Mouse (Mus musculus) lung, embryonic 14.5 days (tissue): Measurements from ENCODE around the gene Lysmd3. TPM values are rescaled to one million over a fixed set of nuclear protein-coding genes. Genes with fewer than 3 reads are reported as not detected.

Experiments
- ATAC-seq: fragments of 200-750 bp; cut with Nextera tagmentation; 2 replicates; pipeline ENCODE4 v1.8.0; 2017; ENCODE audit warnings: mild to moderate bottlenecking, moderate TSS enrichment, moderate library complexity; ENCODE audit not compliant: insufficient read depth
- DNase-seq: peaks from one replicate; pipeline ENCODE4 v3.0.0-alpha.2; 2015
- H3K27ac ChIP-seq: fragments of 300-500 bp; sonication (generic); 2 replicates; pipeline ENCODE4 v1.5.1; 2014; ENCODE audit warnings: low read depth, mild to moderate bottlenecking, moderate library complexity
- H3K27me3 ChIP-seq: fragments of 300-500 bp; sonication (generic); 2 replicates; pipeline ENCODE4 v1.6.1; 2014; ENCODE audit warnings: low read length, control low read depth; ENCODE audit not compliant: insufficient read depth
- H3K36me3 ChIP-seq: fragments of 300-500 bp; sonication (generic); 2 replicates; pipeline ENCODE4 v1.6.1; 2014; ENCODE audit warnings: control low read depth; ENCODE audit not compliant: insufficient read depth
- H3K4me1 ChIP-seq: fragments of 300-500 bp; sonication (generic); 2 replicates; pipeline ENCODE4 v1.6.1; 2014; ENCODE audit warnings: antibody characterized with exemption, control low read depth; ENCODE audit not compliant: insufficient read depth
- H3K4me2 ChIP-seq: fragments of 300-500 bp; sonication (generic); 2 replicates; pipeline ENCODE4 v1.6.1; 2014; ENCODE audit warnings: mild to moderate bottlenecking
- H3K4me3 ChIP-seq: fragments of 300-500 bp; sonication (generic); 2 replicates; pipeline ENCODE4 v1.5.1; 2014; ENCODE audit warnings: low read depth, low read length
- H3K9ac ChIP-seq: fragments of 300-500 bp; sonication (generic); 2 replicates; pipeline ENCODE4 v1.6.1; 2014
- H3K9me3 ChIP-seq: fragments of 300-500 bp; sonication (generic); 2 replicates; pipeline ENCODE4 v1.6.1; 2016; ENCODE audit warnings: low read depth, low read length, control low read depth
- CTCF ChIP-seq: IDR thresholded peaks from 2 replicates; pipeline ENCODE4 v1.5.1; 2016; ENCODE audit warnings: antibody characterized with exemption, low read depth
- WGBS: fragments of 180-500 bp; shearing (Covaris S2); extraction: QIAGEN DNeasy Blood & Tissue Kit; methylation state at CpG from one replicate; pipeline ENCODE4 v1.1.7; 2014; 5-methylcytosine and 5-hydroxymethylcytosine counted together
- polyA plus RNA-seq: library from polyadenylated mRNA; unstranded; fragments of >200 nt; fragmentation: Nextera tagmentation; extraction: Ambion mirVana; gene quantifications from 2 replicates; pipeline ENCODE4 v1.2.1, GENCODE M21; 2014

Lysmd3 gene
- polyA plus RNA-seq, 1 experiment from 2014 or later = 29.4 TPM

DNA sequence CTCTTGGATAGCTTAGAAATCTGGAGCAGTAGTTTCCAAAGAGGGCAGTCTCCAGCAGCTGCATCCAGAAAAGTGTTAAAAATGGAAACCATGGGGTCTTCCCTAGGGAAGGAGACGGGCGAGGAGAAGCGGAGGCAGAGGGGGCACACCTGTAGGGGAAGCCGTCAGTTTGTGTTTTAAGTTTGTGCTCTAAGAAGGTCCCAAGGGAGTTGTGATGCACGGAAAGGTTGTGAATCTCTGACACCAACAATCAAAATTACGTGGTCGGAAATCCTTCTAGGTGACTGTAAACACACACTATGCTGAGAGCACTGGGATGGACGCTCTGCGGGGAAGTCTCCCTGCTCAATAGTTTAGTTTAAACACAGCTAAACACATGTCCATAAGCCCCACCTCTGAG lies 46.2 kb downstream of the Lysmd3 start:
- Histone ChIP-seq H3K27me3 (no peaks in the 10 kb centered on the region), H3K9ac (no peak overlapping the region), H3K4me3 (no peak overlapping the region), H3K4me2 (no peak overlapping the region), H3K27ac (no peak overlapping the region), H3K9me3 (no peaks in the 10 kb centered on the region), H3K4me1 (no peaks in the 10 kb centered on the region), H3K36me3 (no peaks in the 10 kb centered on the region)
- WGBS = 69% methylated on average over 9 of the region's 9 CpGs
- no peak for ATAC-seq
- no peak for DNase-seq
- no peak for TF ChIP-seq CTCF

DNA sequence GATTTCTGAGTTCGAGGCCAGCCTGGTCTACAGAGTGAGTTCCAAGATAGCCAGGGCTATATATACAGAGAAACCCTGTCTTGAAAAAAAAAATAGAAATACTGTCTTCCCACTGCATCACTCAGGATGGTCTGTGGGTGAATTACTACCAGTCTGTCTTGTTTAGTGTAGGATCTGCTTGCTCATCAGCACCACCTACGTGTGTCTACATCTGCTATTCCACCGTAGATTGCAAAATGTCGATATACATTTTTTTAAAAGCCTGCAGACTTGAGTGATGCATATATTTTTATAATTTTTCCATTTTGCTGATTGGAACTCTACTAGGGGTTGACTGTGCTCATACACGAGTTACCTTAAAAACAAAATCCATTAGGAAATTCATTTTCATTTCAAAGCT lies 48.8 kb downstream of the Lysmd3 start:
- H3K27ac ChIP-seq = no peak overlapping the region
- no peaks in the 10 kb centered on the region for H3K36me3 ChIP-seq
- DNase-seq (no peak), ATAC-seq (no peak)
- no peak overlapping the region for H3K9ac ChIP-seq
- H3K9me3 ChIP-seq = no peaks in the 10 kb centered on the region
- no peaks in the 10 kb centered on the region for H3K27me3 ChIP-seq
- no peak overlapping the region for H3K4me3 ChIP-seq
- peaks cover 7% of the 10 kb centered on the region; the same call in 1 of the 2 replicates for H3K4me1 ChIP-seq
- no peak for TF ChIP-seq CTCF
- WGBS = 86% methylated on average over 5 of the region's 5 CpGs
- no peak overlapping the region for H3K4me2 ChIP-seq

DNA sequence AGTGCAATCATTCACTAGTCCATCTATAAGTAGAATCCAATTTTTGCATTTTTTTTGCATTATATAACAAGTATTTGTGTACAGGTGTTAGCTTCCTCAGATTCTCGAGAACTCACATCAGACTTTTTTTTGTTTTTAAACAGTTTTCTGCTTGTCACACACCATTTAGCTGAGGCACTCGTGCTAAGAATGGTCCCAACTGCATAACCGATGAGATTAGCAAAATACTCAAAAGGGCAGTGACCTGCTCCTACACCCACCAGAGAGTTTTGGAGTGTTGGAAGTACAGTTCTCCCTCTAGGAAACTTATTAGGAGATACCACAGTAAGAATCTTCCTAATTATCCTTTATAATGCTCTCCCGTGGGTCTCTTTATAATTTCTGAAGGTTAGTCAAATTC lies 52.3 kb downstream of the Lysmd3 start:
- Histone ChIP-seq H3K27me3 (no peaks in the 10 kb centered on the region), H3K9ac (peak overlapping the region; percentile 54), H3K36me3 (no peaks in the 10 kb centered on the region), H3K4me1 (peaks cover 7% of the 10 kb centered on the region; the same call in 1 of the 2 replicates), H3K27ac (no peak overlapping the region), H3K9me3 (no peaks in the 10 kb centered on the region), H3K4me2 (peak overlapping the region; percentile 100), H3K4me3 (peak overlapping the region; percentile 73)
- ATAC-seq (no peak), DNase-seq (no peak)
- 28% methylated on average over 4 of the region's 4 CpGs for WGBS
- no peak for TF ChIP-seq CTCF

DNA sequence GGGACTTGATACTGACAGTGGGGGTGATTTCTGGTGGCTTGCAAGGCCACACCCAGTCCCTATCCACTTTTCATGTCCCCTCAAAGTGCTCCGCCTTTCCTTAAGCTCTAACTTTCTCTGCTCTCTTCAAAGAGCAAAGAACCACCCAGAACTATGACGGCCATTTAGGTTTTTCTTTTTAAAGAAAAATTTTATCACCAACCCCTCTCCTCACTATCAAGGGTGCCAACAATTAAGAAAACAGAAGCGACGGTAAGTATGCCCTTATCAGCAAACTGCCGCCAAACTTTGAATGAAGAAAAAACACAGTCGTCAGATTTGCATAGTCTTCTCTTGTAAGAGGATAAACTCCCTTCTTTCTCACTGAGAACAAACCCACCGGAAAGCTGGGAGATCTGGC lies 52.8 kb downstream of the Lysmd3 start:
- Histone ChIP-seq H3K36me3 (no peaks in the 10 kb centered on the region), H3K27ac (no peak overlapping the region), H3K27me3 (no peaks in the 10 kb centered on the region), H3K4me3 (peak overlapping the region; percentile 73), H3K9ac (peak overlapping the region; percentile 54), H3K4me2 (peak overlapping the region; percentile 100), H3K9me3 (no peaks in the 10 kb centered on the region), H3K4me1 (peaks cover 7% of the 10 kb centered on the region; the same call in 1 of the 2 replicates)
- ATAC-seq (no peak), DNase-seq (no peak)
- TF ChIP-seq CTCF = no peak
- 1% methylated on average over 7 of the region's 7 CpGs for WGBS

DNA sequence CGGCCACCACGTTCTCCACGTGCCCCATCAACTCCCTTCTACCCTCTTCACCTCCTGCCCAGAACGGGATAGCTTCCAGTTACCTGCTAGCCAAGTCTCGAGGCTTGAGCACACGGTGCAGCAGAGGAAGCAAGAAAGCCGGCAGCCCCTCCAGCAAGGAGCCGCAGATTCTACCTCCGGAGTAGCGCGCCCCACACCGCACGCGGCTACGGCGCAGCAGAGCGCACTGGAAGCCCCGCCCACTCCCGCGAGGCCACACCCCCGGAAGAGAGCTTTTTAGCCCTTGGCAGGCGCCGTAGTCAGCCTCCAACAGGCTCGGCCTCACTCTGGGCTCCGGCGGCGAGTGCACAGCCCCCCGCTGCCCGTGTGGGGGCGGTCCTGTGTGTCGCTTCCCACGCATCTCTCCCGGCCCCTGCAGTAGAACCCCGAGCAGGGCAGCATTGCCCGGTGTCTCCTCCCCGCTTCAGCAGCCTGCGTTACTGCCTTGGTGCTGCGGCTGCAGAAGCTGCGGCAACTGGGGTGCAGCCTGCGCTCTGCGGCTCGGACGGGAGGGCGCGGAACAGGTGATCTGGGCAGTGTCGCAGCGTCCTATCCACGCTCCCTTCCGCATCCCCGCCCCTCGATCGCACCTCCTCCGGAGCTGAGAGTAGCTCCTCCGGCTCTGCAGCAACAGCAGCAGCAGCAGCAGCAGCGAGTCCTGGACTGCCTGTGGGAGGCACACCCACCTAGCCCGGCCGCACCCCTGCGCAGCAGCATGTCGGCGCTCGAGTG lies 53.5 kb downstream of the Lysmd3 start, which contains the start of the genes Polr3g and Mblac2:
Polr3g (minus strand) TSS at position 239 of the 771 bp plus-strand sequence.
Mblac2 (plus strand) TSS at position 567 of the 771 bp plus-strand sequence.
- Histone ChIP-seq H3K27ac (peak within 1 kb of the TSS; percentile 81), H3K36me3 (no peaks in the 10 kb centered on the region), H3K27me3 (no peaks in the 10 kb centered on the region), H3K9me3 (no peaks in the 10 kb centered on the region), H3K4me3 (peak within 1 kb of the TSS; percentile 73), H3K4me2 (peak within 1 kb of the TSS; percentile 100), H3K4me1 (peaks cover 7% of the 10 kb centered on the region; the same call in 1 of the 2 replicates), H3K9ac (peak within 1 kb of the TSS; percentile 55)
- ATAC-seq (peak; percentile 97), DNase-seq (peak; percentile 98)
- TF ChIP-seq CTCF = peak; percentile 9; the same call in 1 of the 2 replicates
- WGBS = under 1% methylated on average over 61 of the region's 61 CpGs

DNA sequence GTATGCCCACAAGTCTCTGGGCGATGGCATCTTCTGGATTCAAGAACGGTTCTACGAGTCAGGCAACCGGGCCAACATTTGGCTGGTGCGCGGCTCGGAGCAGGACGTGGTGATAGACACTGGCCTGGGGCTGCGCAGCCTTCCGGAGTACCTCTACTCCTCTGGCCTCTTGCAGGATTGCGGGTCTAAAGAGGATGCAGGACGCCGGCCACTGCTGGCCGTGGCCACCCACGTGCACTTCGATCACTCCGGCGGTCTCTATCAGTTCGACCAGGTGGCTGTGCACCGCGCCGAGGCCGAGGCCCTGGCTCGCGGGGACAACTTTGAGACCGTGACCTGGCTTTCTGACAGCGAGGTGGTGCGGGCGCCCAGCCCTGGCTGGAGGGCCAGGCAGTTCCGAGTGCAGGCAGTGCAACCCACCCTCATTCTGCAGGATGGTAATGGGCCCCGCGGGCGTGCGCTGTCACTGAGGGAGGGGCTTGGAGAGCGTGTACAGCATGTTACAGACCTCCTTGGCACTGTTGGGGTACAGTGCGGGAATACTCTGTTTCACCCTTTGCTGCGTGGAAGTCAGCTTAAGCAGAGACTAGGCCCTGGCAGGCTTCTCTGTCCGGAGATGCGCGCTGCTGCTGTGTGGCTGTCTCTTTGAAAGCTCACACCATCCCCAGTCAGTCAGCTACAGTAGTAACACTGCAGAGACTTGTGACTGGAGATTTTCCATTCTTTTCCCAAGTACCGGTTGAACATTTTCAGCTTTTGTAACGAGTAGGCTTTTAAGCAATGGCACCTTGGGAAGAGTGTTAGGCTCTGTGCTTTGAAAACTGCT lies 54.3 kb downstream of the Lysmd3 start:
- Histone ChIP-seq H3K4me3 (peak overlapping the region; percentile 73), H3K4me2 (peak overlapping the region; percentile 100), H3K27ac (peak overlapping the region; percentile 81), H3K4me1 (peaks cover 7% of the 10 kb centered on the region; the same call in 1 of the 2 replicates), H3K9ac (peak overlapping the region; percentile 55), H3K36me3 (no peaks in the 10 kb centered on the region), H3K9me3 (no peaks in the 10 kb centered on the region), H3K27me3 (no peaks in the 10 kb centered on the region)
- DNase-seq (peak; percentile 26), ATAC-seq (peak; percentile 18; the same call in 1 of the 2 replicates)
- TF ChIP-seq CTCF = no peak
- under 1% methylated on average over 42 of the region's 42 CpGs for WGBS

DNA sequence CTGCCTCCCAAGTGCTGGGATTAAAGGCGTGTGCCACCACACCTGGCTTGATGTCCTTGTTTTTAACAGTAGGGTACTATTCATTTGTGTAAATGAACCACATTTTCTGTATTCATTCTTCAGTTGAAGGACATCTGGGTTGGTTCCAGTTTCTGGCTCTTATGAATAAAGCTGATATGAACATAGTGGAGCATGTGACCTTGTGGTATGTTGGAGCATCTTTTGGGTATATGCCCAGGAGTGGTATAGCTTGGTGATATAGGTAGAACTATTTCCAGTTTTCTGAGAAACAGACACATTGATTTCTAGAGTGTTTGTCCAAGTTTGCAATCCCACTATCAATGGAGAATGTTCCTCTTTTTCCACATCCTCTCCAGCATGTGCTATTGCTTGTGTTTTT lies 56.4 kb downstream of the Lysmd3 start:
- Histone ChIP-seq H3K4me3 (no peak overlapping the region), H3K9me3 (no peaks in the 10 kb centered on the region), H3K27me3 (no peaks in the 10 kb centered on the region), H3K4me1 (peaks cover 7% of the 10 kb centered on the region; the same call in 1 of the 2 replicates), H3K36me3 (no peaks in the 10 kb centered on the region), H3K9ac (no peak overlapping the region), H3K27ac (no peak overlapping the region), H3K4me2 (no peak overlapping the region)
- no peak for DNase-seq
- no peak for TF ChIP-seq CTCF
- no peak for ATAC-seq
- 91% methylated on average over 1 of the region's 1 CpGs for WGBS

Other genes starting within 250 kb of the Lysmd3 start
- gene Adgrv1, start 24.5 kb upstream of the Lysmd3 start, polyA plus RNA-seq = 2.2 and 2.5 TPM in 2 replicates
- gene Polr3g, start 53.4 kb downstream of the Lysmd3 start, polyA plus RNA-seq = 13.6 and 15.1 TPM in 2 replicates
- gene Mblac2, start 53.7 kb downstream of the Lysmd3 start, polyA plus RNA-seq = 5.3 and 5.7 TPM in 2 replicates
- gene Cetn3, start 125.4 kb downstream of the Lysmd3 start, polyA plus RNA-seq = 255 and 261 TPM in 2 replicates